Mouse (Mus musculus): ENCODE results near the gene Abtb1.

The Abtb1 gene

GRCm38 (mm10) chr6:88841781-88842689, at the start of gene Abtb1:
Gene Abtb1 (minus strand): TSS chr6:88841984.
- peak; percentile 100 for DNase-seq

GRCm38 (mm10) chr6:88890832-88891231, 49.0 kb upstream of the Abtb1 start:
- no peak for DNase-seq

DNA sequence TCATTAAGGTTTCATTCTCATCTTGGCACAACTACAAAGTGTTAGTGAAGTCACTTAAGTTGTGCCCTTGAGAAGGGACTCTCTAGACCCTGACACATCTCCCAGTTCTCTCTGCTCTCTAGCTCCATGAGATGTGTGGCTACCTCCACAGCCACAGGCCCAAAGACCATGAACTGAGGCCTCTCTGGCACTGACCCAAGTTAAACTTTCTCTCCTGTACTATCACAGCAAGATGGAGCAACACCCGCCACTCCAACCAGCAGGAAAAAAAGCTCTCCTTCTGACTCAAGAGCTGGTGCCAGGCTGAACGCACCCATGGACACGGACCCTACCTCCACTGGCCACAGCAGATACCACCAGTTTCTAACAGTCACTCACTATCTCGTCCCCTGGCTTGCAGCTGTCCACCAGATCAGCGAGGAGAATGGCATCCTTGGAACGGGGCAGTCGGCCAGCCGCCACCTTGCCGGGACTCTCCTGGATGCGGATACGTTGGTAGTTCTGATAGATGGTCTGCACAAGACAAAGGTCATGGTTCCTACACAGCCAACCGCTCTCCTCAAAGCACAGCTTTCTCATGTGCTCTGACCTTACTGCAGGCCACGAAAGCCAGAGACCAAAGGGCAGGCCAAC, 47.7 kb upstream of the Abtb1 start:
- peak in 1 of 2 experiments; percentile 35 for DNase-seq

DNA sequence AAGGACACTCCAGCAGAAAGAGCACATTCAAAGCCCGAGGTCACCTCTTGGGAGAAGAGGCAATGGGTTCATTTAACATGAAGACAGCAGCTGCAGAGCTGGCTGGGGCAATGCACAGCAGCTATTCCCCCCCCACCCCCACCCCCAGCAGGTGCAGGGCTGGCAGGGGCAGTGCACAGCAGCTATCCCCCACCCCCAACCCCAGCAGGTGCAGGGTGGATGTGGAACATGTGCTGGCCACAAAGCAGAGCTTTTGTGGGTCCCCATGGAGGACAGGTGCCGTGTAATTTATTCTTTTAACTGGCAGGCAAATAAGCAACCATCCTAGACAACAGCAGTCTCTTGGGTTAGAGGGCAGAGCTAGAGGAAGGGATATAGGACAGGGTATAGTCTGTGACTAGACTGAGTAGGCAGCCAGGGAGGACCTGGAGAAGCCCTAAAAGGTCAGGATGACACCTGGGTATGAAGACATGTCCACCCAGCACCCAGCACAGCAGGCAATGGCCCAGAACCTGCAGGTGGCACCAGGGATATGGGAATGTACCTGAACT, 44.7 kb upstream of the Abtb1 start:
- no peak for DNase-seq

- DNase-seq = no peak
Measured at GRCm38 (mm10) chr6:88885644-88886416, 44.0 kb upstream of the Abtb1 start.

DNA sequence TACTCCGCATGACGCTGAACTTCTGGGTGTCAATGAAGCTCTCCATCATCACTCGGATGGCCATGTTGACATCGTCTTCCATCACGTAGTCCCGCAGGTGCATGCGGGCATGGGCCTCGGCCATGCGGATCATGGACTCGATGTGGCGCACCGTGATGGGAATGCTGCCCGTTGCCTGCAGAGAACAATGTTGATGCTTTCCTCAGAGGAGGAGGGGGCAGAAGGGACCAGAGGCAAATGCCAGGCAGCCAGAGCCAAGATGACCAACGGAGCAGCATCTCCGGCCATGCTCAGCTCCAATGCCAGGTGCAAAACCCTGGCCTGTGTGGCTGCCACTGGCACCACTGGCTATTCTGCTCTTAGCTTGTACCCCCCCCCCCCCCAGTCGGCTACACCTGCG, 42.9 kb upstream of the Abtb1 start:
- no peak for DNase-seq

GRCm38 (mm10) chr6:88884195-88884594, 42.4 kb upstream of the Abtb1 start:
- DNase-seq = no peak

DNA sequence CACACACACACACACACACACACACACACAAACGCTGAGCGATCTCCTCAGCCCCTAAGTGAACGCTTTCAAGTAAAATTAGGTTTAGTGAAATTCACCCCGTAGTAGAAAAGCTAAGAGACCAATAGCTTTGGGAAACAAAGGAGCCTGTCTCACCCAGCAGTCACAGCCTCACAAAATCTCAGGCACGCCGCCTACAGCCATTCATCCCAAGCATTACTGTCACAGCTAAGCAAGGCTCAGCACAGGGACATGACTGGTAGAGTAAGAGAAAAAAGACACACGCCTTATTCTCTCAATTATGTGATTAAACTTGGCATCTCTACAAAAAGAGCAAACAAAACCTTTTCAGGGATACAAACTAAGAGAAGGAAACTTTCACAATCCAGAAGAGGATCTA, 39.5 kb upstream of the Abtb1 start:
- no peak for DNase-seq

GRCm38 (mm10) chr6:88879471-88879870, 37.7 kb upstream of the Abtb1 start:
- no peak for DNase-seq

DNA sequence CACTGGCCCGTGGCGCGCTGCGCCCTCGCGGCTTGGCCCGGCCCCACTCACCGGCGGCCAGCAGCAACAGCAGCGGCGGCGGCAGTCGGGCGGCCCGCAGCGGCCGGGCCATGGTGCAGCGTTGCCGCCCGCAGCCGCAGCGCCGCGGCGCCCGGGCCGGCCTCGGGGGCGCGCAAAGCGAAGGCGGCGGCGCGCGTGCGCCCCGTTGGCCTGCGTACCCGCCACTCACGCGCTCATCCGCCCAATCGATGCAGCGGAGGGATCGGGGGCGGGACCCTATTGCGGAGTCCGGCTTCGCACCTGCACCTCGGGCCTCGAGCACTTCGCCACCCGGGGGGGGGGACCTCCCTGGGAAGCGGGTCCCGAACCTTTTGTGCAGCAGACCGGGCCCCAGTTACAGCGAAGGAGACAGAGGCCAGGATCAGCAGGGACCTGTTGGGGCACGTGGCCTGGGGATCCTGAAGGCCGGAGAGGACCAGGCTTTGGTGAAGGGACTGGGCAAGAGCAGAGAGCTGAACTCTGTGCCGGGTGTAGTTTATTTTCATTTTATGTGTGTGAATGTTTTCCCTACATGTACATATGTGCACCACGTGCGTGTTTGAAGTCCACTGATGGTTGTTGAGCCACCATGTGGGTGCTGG, 33.2 kb upstream of the Abtb1 start, which contains the start of gene Podxl2:
Gene Podxl2, minus strand, starts transcription at position 177 of the 641 bp plus-strand sequence.
- DNase-seq = peak in 1 of 2 experiments; percentile 14

DNA sequence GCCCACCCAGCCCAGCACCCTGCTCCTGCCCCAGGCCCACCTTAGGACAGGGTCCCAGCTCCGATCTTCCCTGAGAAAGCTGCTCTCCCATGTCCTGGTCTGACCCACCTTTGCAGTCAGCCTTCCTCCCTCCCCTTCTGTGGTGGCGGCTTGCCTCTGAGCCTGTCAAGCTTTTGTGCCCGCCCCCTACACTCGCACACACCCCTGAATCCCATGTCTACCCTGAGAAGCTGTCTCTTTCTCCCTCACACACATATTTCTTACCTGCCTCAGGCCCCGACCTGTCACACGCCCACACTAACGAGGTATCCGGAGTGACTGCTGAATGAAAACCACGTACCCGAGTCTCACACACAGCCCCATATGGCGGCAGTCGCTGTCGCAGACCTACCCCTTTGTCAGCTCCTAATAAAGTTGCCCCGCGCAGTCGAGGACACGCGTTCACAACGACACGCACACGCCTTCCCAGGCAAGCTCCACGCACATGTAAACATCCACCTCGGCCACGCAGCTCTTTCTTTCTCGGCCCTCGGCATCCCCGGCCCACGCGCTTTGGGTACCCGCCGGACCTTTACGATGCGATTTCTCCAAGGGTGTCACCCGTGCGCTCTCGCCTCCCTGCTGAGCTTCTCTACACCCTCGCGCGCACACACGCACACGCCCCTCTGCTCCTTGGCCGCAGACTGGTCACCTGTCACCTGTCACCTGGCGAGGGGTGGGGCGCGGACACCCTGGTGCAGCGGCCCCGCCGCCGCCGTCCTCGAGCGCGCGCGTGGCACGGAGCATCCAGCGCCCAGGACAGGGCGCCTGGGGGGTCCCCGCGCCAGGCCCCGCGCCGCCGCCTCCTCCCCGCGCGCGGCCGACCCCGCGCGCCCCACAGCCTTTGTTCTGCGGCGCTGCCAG, 32.4 kb upstream of the Abtb1 start:
- no peak for DNase-seq

GRCm38 (mm10) chr6:88872811-88873210, 31.0 kb upstream of the Abtb1 start:
- DNase-seq = no peak

GRCm38 (mm10) chr6:88871546-88871945, 29.8 kb upstream of the Abtb1 start:
- no peak for DNase-seq

DNA sequence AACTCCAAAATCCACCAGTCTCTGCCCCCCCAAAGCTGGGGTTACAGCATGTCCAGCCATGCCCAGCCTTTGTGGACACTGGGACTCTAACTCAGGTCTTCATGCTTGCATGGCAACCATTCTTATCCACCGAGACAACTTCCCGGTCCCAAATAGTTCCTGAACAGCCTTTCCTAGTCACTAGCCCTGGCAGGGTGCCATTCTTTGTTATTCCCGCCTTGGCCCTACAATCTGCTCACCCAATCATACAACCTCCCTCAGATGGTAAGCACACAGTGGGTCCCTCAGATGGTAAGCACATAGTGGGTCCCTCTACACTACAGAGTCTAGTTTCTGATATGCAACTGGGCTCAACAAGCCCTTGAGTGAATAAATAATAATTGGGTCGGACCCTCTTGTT, 28.8 kb upstream of the Abtb1 start:
- no peak for DNase-seq

- DNase-seq = no peak
Measured at GRCm38 (mm10) chr6:88869459-88869858, 27.7 kb upstream of the Abtb1 start.

DNA sequence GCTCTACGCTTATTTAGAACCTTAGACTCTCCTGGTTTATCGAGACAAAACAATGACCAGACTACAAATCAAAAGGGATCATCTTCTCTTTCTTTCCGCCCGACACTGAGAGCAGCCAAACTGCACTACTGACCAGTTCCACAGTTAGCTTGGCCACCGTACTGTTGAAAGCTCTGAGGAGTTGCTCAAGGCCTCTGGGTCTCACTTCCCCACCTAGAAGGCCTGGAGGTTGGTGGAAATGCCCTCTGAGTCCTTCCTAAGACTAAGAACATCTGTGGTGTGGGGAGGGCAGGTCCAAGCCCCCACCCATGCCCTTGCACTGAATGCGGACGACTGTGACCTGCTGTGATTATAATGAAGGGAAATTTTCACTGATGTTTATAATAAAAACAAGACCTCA, 23.9 kb upstream of the Abtb1 start:
- DNase-seq = no peak

DNA sequence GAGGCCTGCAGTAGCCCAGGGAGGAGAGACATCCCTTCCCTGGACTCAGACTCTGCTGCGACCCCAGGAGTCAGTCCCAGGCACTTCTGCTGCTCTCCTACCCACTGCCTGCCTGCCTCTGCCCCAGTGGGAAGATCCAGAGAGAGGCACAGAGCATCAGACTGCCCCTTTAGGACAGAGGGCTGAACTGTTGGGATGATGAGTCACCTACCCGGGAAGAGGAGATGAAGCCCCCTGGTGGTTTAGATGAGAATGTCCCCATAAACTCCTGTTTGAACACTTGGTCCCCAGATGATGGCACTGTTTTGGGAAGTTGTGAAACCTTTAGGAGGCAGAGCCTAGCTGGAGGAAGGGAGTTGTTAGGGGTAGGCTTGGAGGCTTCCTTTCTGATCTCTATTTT, 19.1 kb upstream of the Abtb1 start:
- DNase-seq = peak in 1 of 2 experiments; percentile 38

GRCm38 (mm10) chr6:88858341-88858740, 16.6 kb upstream of the Abtb1 start:
- DNase-seq = no peak

- DNase-seq = no peak
Measured at GRCm38 (mm10) chr6:88857830-88858229, 16.0 kb upstream of the Abtb1 start.

- no peak for DNase-seq
Measured at GRCm38 (mm10) chr6:88857249-88857648, 15.5 kb upstream of the Abtb1 start.

GRCm38 (mm10) chr6:88855636-88856035, 13.9 kb upstream of the Abtb1 start:
- peak in 1 of 2 experiments; percentile 40 for DNase-seq
